Mouse (Mus musculus) ovary, postnatal 14 days (tissue): ENCODE results near the gene Lamb3.

Experiments
- DNase-seq: peaks from one replicate; pipeline ENCODE4 v3.0.0; 2022; ENCODE audit warnings: low spot score

Lamb3 gene

DNA sequence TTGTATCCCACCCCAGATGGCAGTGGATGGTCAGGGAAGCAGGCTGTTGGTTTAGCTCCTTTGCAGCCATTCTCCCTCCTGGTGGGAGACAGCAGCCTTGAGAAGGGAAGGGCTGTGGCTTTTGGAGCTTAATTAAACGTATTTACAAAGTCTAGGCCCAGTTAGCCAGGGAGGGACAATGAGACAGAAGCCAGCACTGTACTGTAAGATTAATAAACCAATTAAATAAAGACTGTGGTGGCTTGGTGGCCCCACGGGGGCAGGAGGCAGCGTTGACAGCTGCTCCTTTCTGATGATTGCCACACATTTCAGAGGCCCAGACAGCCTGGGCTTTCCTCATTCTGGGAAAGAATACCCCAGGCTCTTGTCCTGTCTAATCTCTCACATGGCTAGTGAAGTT is 182.0 kb downstream of the Lamb3 start:
- DNase-seq, result no peak

DNA sequence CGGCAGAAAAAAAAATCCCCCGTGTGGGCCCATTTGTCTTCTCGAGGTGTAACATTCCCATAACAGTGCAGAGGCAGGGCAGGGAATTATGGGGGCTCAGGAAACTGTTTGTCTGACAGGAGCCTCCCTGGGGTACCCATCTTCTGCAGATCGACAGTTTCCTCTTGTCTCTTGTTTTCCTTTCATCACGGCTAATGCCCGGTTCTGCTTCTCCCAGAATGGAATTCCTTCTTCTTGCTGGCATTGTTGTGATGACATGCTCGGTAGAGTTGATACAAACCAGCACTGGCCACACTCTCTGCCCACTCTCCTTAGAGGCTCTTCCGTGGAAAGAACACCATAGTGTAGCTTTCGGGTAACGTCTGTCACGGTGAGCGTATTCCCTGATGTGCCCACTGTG is 182.5 kb downstream of the Lamb3 start:
- no peak for DNase-seq

DNA sequence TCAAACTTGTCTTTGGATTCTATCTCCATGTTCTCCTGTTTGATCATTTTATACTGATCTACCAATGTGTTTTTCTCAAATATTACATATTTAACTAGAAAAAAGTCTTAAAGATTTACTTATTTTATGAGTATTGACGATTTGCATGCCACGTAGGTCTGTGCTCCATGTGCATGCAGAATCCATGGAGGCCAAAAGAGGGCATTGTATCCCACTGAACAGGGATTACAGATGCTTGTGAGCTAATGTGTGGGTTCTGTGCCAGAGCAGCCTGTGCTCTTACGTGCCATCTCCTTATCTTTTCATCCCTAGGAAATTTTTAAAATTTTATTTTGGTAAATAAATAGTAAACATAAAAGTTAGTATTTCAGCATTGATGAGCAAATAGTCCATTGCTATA is 184.8 kb downstream of the Lamb3 start:
- no peak for DNase-seq
